Mouse (Mus musculus): Measurements from ENCODE around the gene Slc45a2.
"Not testable (repeated sequence)": the region's sequence is repeated elsewhere in the genome, so short reads cannot be mapped to it uniquely, and the experiment has no call there.

Gene Slc45a2

GRCm38 (mm10) chr15:11000421-11000820 is at the start of gene Slc45a2:
Gene Slc45a2 (plus strand): TSS chr15:11000721.
- no peak for DNase-seq (ENCODE audit: low read depth, low spot score)

GRCm38 (mm10) chr15:10951951-10952759 is 48.4 kb upstream of the Slc45a2 start, which contains the start of gene C1qtnf3:
Gene C1qtnf3 (plus strand): TSS chr15:10952332.
- no peak for DNase-seq (ENCODE audit: low read depth, low spot score)

- no peak for DNase-seq (ENCODE audit: low read depth, low spot score)
Measured at GRCm38 (mm10) chr15:10952760-10953305, 47.7 kb upstream of the Slc45a2 start.

GRCm38 (mm10) chr15:10953465-10953864 is 47.1 kb upstream of the Slc45a2 start:
- DNase-seq (ENCODE audit: low read depth, low spot score) = no peak

GRCm38 (mm10) chr15:10954381-10955016 is 46.0 kb upstream of the Slc45a2 start:
- no peak for DNase-seq (ENCODE audit: low read depth, low spot score)

- DNase-seq (ENCODE audit: low read depth, low spot score) = no peak
Measured at GRCm38 (mm10) chr15:10955156-10955555, 45.4 kb upstream of the Slc45a2 start.

- DNase-seq (ENCODE audit: low read depth, low spot score) = no peak
Measured at GRCm38 (mm10) chr15:10956706-10957105, 43.8 kb upstream of the Slc45a2 start.

GRCm38 (mm10) chr15:10959277-10960026 is 41.1 kb upstream of the Slc45a2 start:
- DNase-seq (ENCODE audit: low read depth, low spot score) = no peak

GRCm38 (mm10) chr15:10960267-10960666 is 40.3 kb upstream of the Slc45a2 start:
- no peak for DNase-seq (ENCODE audit: low read depth, low spot score)

- DNase-seq (ENCODE audit: low read depth, low spot score) = no peak
Measured at GRCm38 (mm10) chr15:10962601-10963000, 37.9 kb upstream of the Slc45a2 start.

- no peak for DNase-seq (ENCODE audit: low read depth, low spot score)
Measured at GRCm38 (mm10) chr15:10969439-10969838, 31.1 kb upstream of the Slc45a2 start.

GRCm38 (mm10) chr15:10970777-10971176 is 29.7 kb upstream of the Slc45a2 start:
- no peak for DNase-seq (ENCODE audit: low read depth, low spot score)

GRCm38 (mm10) chr15:10977151-10977550 is 23.4 kb upstream of the Slc45a2 start:
- no peak for DNase-seq (ENCODE audit: low read depth, low spot score)

GRCm38 (mm10) chr15:10980712-10981111 is 19.8 kb upstream of the Slc45a2 start:
- DNase-seq (ENCODE audit: low read depth, low spot score) = no peak

- peak; percentile 68 for DNase-seq (ENCODE audit: low read depth, low spot score)
Measured at GRCm38 (mm10) chr15:10981377-10982063, 19.0 kb upstream of the Slc45a2 start, which contains the start of gene Amacr. Gene Amacr (plus strand): TSS chr15:10981756.

GRCm38 (mm10) chr15:10982064-10982435 is 18.5 kb upstream of the Slc45a2 start:
- no peak for DNase-seq (ENCODE audit: low read depth, low spot score)

GRCm38 (mm10) chr15:10985756-10986155 is 14.8 kb upstream of the Slc45a2 start:
- DNase-seq (ENCODE audit: low read depth, low spot score) = no peak

- DNase-seq (ENCODE audit: low read depth, low spot score) = not testable (repeated sequence)
Measured at GRCm38 (mm10) chr15:10986477-10986876, 14.0 kb upstream of the Slc45a2 start.

GRCm38 (mm10) chr15:10990411-10990810 is 10.1 kb upstream of the Slc45a2 start:
- no peak for DNase-seq (ENCODE audit: low read depth, low spot score)

- DNase-seq (ENCODE audit: low read depth, low spot score) = no peak
Measured at GRCm38 (mm10) chr15:10991566-10991965, 9.0 kb upstream of the Slc45a2 start.

- DNase-seq (ENCODE audit: low read depth, low spot score) = no peak
Measured at GRCm38 (mm10) chr15:10999832-11000231, 689 bp upstream of the Slc45a2 start.

Measured in brain, embryonic 18.5 days (tissue).